Mouse (Mus musculus): ENCODE results near the gene Esrrg. TPM values are rescaled to one million over a fixed set of nuclear protein-coding genes. Genes with fewer than 3 reads are reported as not detected.

The Esrrg gene
- polyA plus RNA-seq (2021; fragmentation: Nextera tagmentation) = 6.2 and 7.2 TPM in 2 replicates
- long read RNA-seq, experiment 1, full-length matches to known transcripts = 3 of 33 reads
- long read RNA-seq, experiment 1, partial matches to known transcripts = 26 of 33 reads
- long read RNA-seq, experiment 1, other reads (novel, unspliced or antisense) = 4 of 33 reads
- long read RNA-seq, experiment 2, partial matches to known transcripts = 0 of 9 reads
- long read RNA-seq, experiment 2, other reads (novel, unspliced or antisense) = 9 of 9 reads

GRCm38 (mm10) chr1:187608261-187608921 is at the start of gene Esrrg:
Esrrg (plus strand) TSS chr1:187608791.

GRCm38 (mm10) chr1:188261903-188262682 is 653.5 kb downstream of the Esrrg start, which contains the start of gene Ush2a:
Ush2a (plus strand) TSS chr1:188262023.

Measured in left cerebral cortex, adult 6 months (tissue).